Mouse (Mus musculus): ENCODE results near the gene Bex2.
"Not testable (repeated sequence)": the region's sequence is repeated elsewhere in the genome, so short reads cannot be mapped to it uniquely, and the experiment has no call there.

Gene Bex2

GRCm38 (mm10) chrX:136068020-136068419, at the start of gene Bex2:
Gene Bex2, minus strand, starts transcription at chrX:136068236.
- in situ Hi-C loops (cut with MseI, MboI) = not testable (repeated sequence)

- in situ Hi-C loops (cut with MseI, MboI) = no loop called here
Measured at GRCm38 (mm10) chrX:136115419-136115961, 47.5 kb upstream of the Bex2 start.

- in situ Hi-C loops (cut with MseI, MboI) = no loop called here
Measured at GRCm38 (mm10) chrX:136115015-136115414, 47.0 kb upstream of the Bex2 start.

GRCm38 (mm10) chrX:136107942-136108341, 39.9 kb upstream of the Bex2 start:
- in situ Hi-C loops (cut with MseI, MboI) = no loop called here

- in situ Hi-C loops (cut with MseI, MboI) = no loop called here
Measured at GRCm38 (mm10) chrX:136104724-136105088, 36.7 kb upstream of the Bex2 start.

- in situ Hi-C loops (cut with MseI, MboI) = no loop called here
Measured at GRCm38 (mm10) chrX:136104046-136104723, 36.1 kb upstream of the Bex2 start.

GRCm38 (mm10) chrX:136094421-136094820, 26.4 kb upstream of the Bex2 start:
- in situ Hi-C loops (cut with MseI, MboI) = no loop called here

GRCm38 (mm10) chrX:136092497-136093279, 24.7 kb upstream of the Bex2 start:
- in situ Hi-C loops (cut with MseI, MboI) = no loop called here

GRCm38 (mm10) chrX:136085155-136085554, 17.1 kb upstream of the Bex2 start, which contains the start of gene Nxf3:
Gene Nxf3, minus strand, starts transcription at chrX:136085255.
- in situ Hi-C loops (cut with MseI, MboI) = no loop called here

GRCm38 (mm10) chrX:136067201-136067991, 640 bp downstream of the Bex2 start:
- in situ Hi-C loops (cut with MseI, MboI) = not testable (repeated sequence)

- in situ Hi-C loops (cut with MseI, MboI) = no loop called here
Measured at GRCm38 (mm10) chrX:136060698-136061097, 7.3 kb downstream of the Bex2 start.

- in situ Hi-C loops (cut with MseI, MboI) = no loop called here
Measured at GRCm38 (mm10) chrX:136051219-136051618, 16.8 kb downstream of the Bex2 start.

- in situ Hi-C loops (cut with MseI, MboI) = loop anchor here (10.0 to 25.0 kb wide), 2 partner anchors 77 to 265 kb away; no protein-coding TSS in a partner anchor
Measured at GRCm38 (mm10) chrX:136047528-136047927, 20.5 kb downstream of the Bex2 start.

GRCm38 (mm10) chrX:136043726-136044125, 24.3 kb downstream of the Bex2 start:
- in situ Hi-C loops (cut with MseI, MboI) = loop anchor here (10.0 to 25.0 kb wide), 2 partner anchors 81 to 269 kb away; no protein-coding TSS in a partner anchor

- in situ Hi-C loops (cut with MseI, MboI) = loop anchor here in 1 of 2 experiments (25.0 kb wide), 1 partner anchor 279 kb away; no protein-coding TSS in a partner anchor
Measured at GRCm38 (mm10) chrX:136032799-136033763, 35.0 kb downstream of the Bex2 start, which contains the start of gene Arxes1. Gene Arxes1, plus strand, starts transcription at chrX:136033367.

- in situ Hi-C loops (cut with MseI, MboI) = loop anchor here in 1 of 2 experiments (25.0 kb wide), 1 partner anchor 282 kb away; no protein-coding TSS in a partner anchor
Measured at GRCm38 (mm10) chrX:136030331-136030730, 37.7 kb downstream of the Bex2 start.
